Mouse (Mus musculus) brain, adult 10 weeks (tissue): ENCODE measurements around the gene Slc28a2. TPM values are rescaled to one million over a fixed set of nuclear protein-coding genes. Genes with fewer than 3 reads are reported as not detected.

ENCODE experiments used
- polyA plus RNA-seq: library from polyadenylated mRNA; stranded (reverse); fragments of 350-450 nt; fragmentation: Illumina TruSeq; extraction: RNeasy Lipid Tissue Mini Kit (QIAGEN cat#74804); gene quantifications from one replicate; pipeline ENCODE4 v1.2.3, GENCODE M21; 2015; ENCODE audit warnings: low read depth, low replicate concordance

The Slc28a2 gene
- 0.15 TPM for polyA plus RNA-seq

GRCm38 (mm10) chr2:122426200-122426599 lies at the start of gene Slc28a2:
Gene Slc28a2 (plus strand): TSS chr2:122426477.

GRCm38 (mm10) chr2:122484641-122485040 lies 58.4 kb downstream of the Slc28a2 start, which contains the start of gene Gm14085:
Gene Gm14085 (plus strand): TSS chr2:122484941.

Other genes starting within 250 kb of the Slc28a2 start
- not detected for gene Patl2, start 240.3 kb upstream of the Slc28a2 start, polyA plus RNA-seq
- not detected for gene Terb2, start 240.2 kb upstream of the Slc28a2 start, polyA plus RNA-seq
- gene Sord, start 191.7 kb upstream of the Slc28a2 start, polyA plus RNA-seq = 23.4 TPM
- not detected for gene Duox2, start 128.0 kb upstream of the Slc28a2 start, polyA plus RNA-seq
- gene Duoxa2, start 127.6 kb upstream of the Slc28a2 start, polyA plus RNA-seq = not detected
- gene Duoxa1, start 112.7 kb upstream of the Slc28a2 start, polyA plus RNA-seq = not detected
- gene Duox1, start 110.8 kb upstream of the Slc28a2 start, polyA plus RNA-seq = not detected
- gene Shf, start 57.3 kb upstream of the Slc28a2 start, polyA plus RNA-seq = 61.9 TPM
- gene Gm14085, start 58.5 kb downstream of the Slc28a2 start, polyA plus RNA-seq = not detected
- gene Gatm, start 184.8 kb downstream of the Slc28a2 start, polyA plus RNA-seq = 175 TPM
- 2.0 TPM for gene AA467197, start 210.5 kb downstream of the Slc28a2 start, polyA plus RNA-seq